Mouse (Mus musculus) liver, postnatal 0 days (tissue): ENCODE results near the gene Tbxa2r.

ENCODE experiments used
- CTCF ChIP-seq: sonication (generic); IDR thresholded peaks from 2 replicates; pipeline ENCODE4 v1.5.1; 2016; ENCODE audit warnings: antibody characterized with exemption, low read depth
- EP300 ChIP-seq: IDR thresholded peaks from 2 replicates; pipeline ENCODE4 v1.6.1; 2016; ENCODE audit warnings: antibody characterized with exemption, low read depth, mild to moderate bottlenecking

DNA sequence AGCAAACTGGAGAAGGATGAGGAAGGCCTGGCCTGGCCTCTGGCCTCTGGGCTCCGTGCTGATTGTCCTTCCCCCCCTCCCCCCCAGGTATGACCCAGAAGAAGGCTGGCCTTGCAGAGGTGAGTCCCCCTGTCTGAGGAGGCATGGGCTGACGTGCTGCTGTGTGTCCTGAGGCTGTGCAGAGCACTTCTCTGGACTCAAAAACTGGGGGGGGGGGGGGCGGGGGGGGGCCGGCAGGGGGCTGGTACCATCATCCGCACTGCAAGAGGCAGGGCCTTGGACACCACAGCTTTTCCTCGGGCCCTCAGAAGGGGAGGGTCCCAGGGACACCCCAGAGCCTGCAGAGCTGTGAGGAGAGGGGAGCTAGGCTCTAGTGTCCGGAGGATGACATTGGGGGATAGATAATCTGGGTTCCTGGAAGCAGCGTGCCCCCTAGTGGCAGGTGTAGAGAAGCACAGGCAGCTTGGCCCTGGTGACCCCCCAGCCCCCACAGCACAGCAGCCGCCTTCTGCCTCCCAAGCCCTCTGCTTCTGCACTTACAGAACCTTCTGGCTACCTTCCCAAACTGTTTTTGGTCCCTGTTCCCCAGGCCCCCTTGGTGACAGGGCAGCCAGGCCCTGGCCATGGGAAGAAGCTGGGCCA lies 23.8 kb upstream of the Tbxa2r start:
- TF ChIP-seq CTCF, result peak; percentile 97
- TF ChIP-seq EP300, result no peak
